Mouse (Mus musculus): Measurements from ENCODE around the gene Gdpd5.

- TF ChIP-seq POLR2A (IDR thresholded peaks at IDR 0.05; ENCODE audit: low read depth, low read length), result peak; percentile 33; the same call in 1 of the 2 replicates
- TF ChIP-seq CTCF (IDR thresholded peaks at IDR 0.05; ENCODE audit: extremely low read depth, insufficient read length, insufficient replicate concordance, low read depth, low read length), result no peak
Measured at GRCm38 (mm10) chr7:99381214-99382087, at the start of gene Gdpd5.
